Mouse (Mus musculus) megakaryocyte, embryonic 14.5 days (primary cell): ENCODE measurements around the gene Gm10337.

Experiments used
- FLI1 ChIP-seq: IDR thresholded peaks from 2 replicates; pipeline ENCODE4 v1.6.1; 2012; ENCODE audit warnings: low read length, inconsistent platforms, mixed read lengths
- GATA1 ChIP-seq: IDR thresholded peaks from 3 replicates; pipeline ENCODE4 v1.6.1; 2012; ENCODE audit warnings: mixed read lengths, low read length, inconsistent platforms, borderline replicate concordance

GRCm38 (mm10) chr15:102508336-102508735, 4.8 kb downstream of the Gm10337 start:
- TF ChIP-seq GATA1: no peak
- TF ChIP-seq FLI1: no peak
